Mouse (Mus musculus) adrenal gland, postnatal 10 days (tissue): ENCODE results near the gene Xrcc5. TPM values are rescaled to one million over a fixed set of nuclear protein-coding genes. Genes with fewer than 3 reads are reported as not detected.

Experiments used
- total RNA-seq, 2 experiments: library from RNA; stranded (reverse); gene quantifications; 2 replicates each; pipeline ENCODE4 v1.2.3; 2021

The Xrcc5 gene
- total RNA-seq, 2 experiments from 2014 or later: 13.0 to 15.8 TPM

Other genes with a start within 250 kb of the Xrcc5 start
- gene Mreg, start 95.1 kb upstream of the Xrcc5 start, total RNA-seq: 10 to 100 TPM in 1 of 2 experiments, 1 to 10 TPM in 1; 7.7 to 12.3 TPM
- 10 to 100 TPM; 43.4 to 47.0 TPM for gene Pecr, start 23.1 kb upstream of the Xrcc5 start, total RNA-seq
- 1 to 10 TPM; 2.8 to 4.1 TPM for gene Tmem169, start 23.1 kb upstream of the Xrcc5 start, total RNA-seq
- gene March4, start 229.5 kb downstream of the Xrcc5 start, total RNA-seq: 1 to 10 TPM; 1.3 to 2.5 TPM